Mouse (Mus musculus) WW6 (cell line): ENCODE results near the gene Dok1.

Experiments used
- DNase-seq: peaks from one replicate; pipeline ENCODE4 v3.0.0-alpha.2; 2013; ENCODE audit warnings: low read depth, low spot score

Gene Dok1

GRCm38 (mm10) chr6:83014482-83015466 lies 18.5 kb downstream of the Dok1 start:
- no peak for DNase-seq

- no peak for DNase-seq
These were observed 19.8 kb downstream of the Dok1 start for GRCm38 (mm10) chr6:83013444-83013843.

- no peak for DNase-seq
These were observed 21.5 kb downstream of the Dok1 start for GRCm38 (mm10) chr6:83011756-83012155.

GRCm38 (mm10) chr6:83011255-83011654 lies 22.0 kb downstream of the Dok1 start:
- no peak for DNase-seq

- no peak for DNase-seq
These were observed 23.3 kb downstream of the Dok1 start for GRCm38 (mm10) chr6:83010010-83010409.

- DNase-seq: no peak
These were observed 24.6 kb downstream of the Dok1 start for GRCm38 (mm10) chr6:83008659-83009058.

GRCm38 (mm10) chr6:83006114-83006513 lies 27.2 kb downstream of the Dok1 start:
- DNase-seq: no peak

- DNase-seq: no peak
These were observed 27.7 kb downstream of the Dok1 start for GRCm38 (mm10) chr6:83005444-83006011.

GRCm38 (mm10) chr6:83004872-83005271 lies 28.4 kb downstream of the Dok1 start:
- no peak for DNase-seq

GRCm38 (mm10) chr6:83004309-83004708 lies 29.0 kb downstream of the Dok1 start:
- no peak for DNase-seq

- no peak for DNase-seq
These were observed 29.4 kb downstream of the Dok1 start for GRCm38 (mm10) chr6:83003850-83004249.

- no peak for DNase-seq
These were observed 30.2 kb downstream of the Dok1 start for GRCm38 (mm10) chr6:83003082-83003481.

- DNase-seq: no peak
These were observed 33.3 kb downstream of the Dok1 start for GRCm38 (mm10) chr6:82999986-83000385.

- DNase-seq: peak; percentile 36
These were observed 34.9 kb downstream of the Dok1 start for GRCm38 (mm10) chr6:82998326-82998725.

GRCm38 (mm10) chr6:82997511-82998102 lies 35.7 kb downstream of the Dok1 start:
- DNase-seq: no peak

- DNase-seq: peak; percentile 72
These were observed 36.4 kb downstream of the Dok1 start for GRCm38 (mm10) chr6:82996740-82997315.

GRCm38 (mm10) chr6:82994372-82994771 lies 38.9 kb downstream of the Dok1 start:
- DNase-seq: no peak

- no peak for DNase-seq
These were observed 39.6 kb downstream of the Dok1 start for GRCm38 (mm10) chr6:82993696-82994095.

- no peak for DNase-seq
These were observed 45.8 kb downstream of the Dok1 start for GRCm38 (mm10) chr6:82987411-82987971.
